Mouse (Mus musculus) midbrain, embryonic 10.5 days (tissue): ENCODE measurements around the gene Olfr145. TPM values are rescaled to one million over a fixed set of nuclear protein-coding genes. Genes with fewer than 3 reads are reported as not detected.

ENCODE experiments used
- DNase-seq: peaks from one replicate; pipeline ENCODE4 v3.0.0-alpha.2; 2017; ENCODE audit warnings: low spot score
- H3K27ac ChIP-seq: fragments of 300-500 bp; sonication (generic); replicated peaks from 2 replicates; pipeline ENCODE4 v1.5.1; 2016; ENCODE audit warnings: mild to moderate bottlenecking
- H3K27me3 ChIP-seq: fragments of 300-500 bp; sonication (generic); 2 replicates; pipeline ENCODE4 v1.6.1; 2016; ENCODE audit warnings: low read depth, mild to moderate bottlenecking; ENCODE audit not compliant: poor library complexity, severe bottlenecking
- H3K36me3 ChIP-seq: fragments of 300-500 bp; sonication (generic); 2 replicates; pipeline ENCODE4 v1.6.1; 2016; ENCODE audit warnings: mild to moderate bottlenecking, moderate library complexity
- H3K4me1 ChIP-seq: fragments of 300-500 bp; sonication (generic); 2 replicates; pipeline ENCODE4 v1.6.1; 2016
- H3K4me3 ChIP-seq: fragments of 300-500 bp; sonication (generic); 2 replicates; pipeline ENCODE4 v1.5.1; 2016; ENCODE audit warnings: mild to moderate bottlenecking, moderate library complexity
- H3K9me3 ChIP-seq: fragments of 300-500 bp; sonication (generic); replicated peaks from 2 replicates; pipeline ENCODE4 v1.6.1; 2016; ENCODE audit warnings: mild to moderate bottlenecking
- WGBS: fragments of 180-500 bp; shearing (Covaris S2); methylation state at CpG from one replicate; pipeline ENCODE4 v1.1.7; 2016; 5-methylcytosine and 5-hydroxymethylcytosine counted together
- polyA plus RNA-seq: library from polyadenylated mRNA; unstranded; fragments of >200 nt; fragmentation: Nextera tagmentation; extraction: Ambion mirVana; gene quantifications from 2 replicates; pipeline ENCODE4 v1.2.1, GENCODE M21; 2016

Olfr145 gene
- polyA plus RNA-seq, 1 experiment from 2014 or later: not detected

- WGBS: 67% methylated on average over 3 of the region's 3 CpGs
- H3K36me3 ChIP-seq: no peaks in the 10 kb centered on the region
- no peaks in the 10 kb centered on the region for H3K27me3 ChIP-seq
- H3K4me3 ChIP-seq: no peak overlapping the region
- H3K9me3 ChIP-seq: no peaks in the 10 kb centered on the region
- DNase-seq: no peak
- no peak overlapping the region for H3K27ac ChIP-seq
- H3K4me1 ChIP-seq: no peaks in the 10 kb centered on the region
These were observed 29.8 kb downstream of the Olfr145 start for GRCm38 (mm10) chr9:37926019-37927013.

GRCm38 (mm10) chr9:37932519-37932918 is 36.0 kb downstream of the Olfr145 start:
- WGBS: 8% methylated on average over 11 of the region's 11 CpGs
- peak; percentile 51 for DNase-seq
- no peaks in the 10 kb centered on the region for H3K9me3 ChIP-seq
- no peaks in the 10 kb centered on the region for H3K36me3 ChIP-seq
- H3K27me3 ChIP-seq: no peaks in the 10 kb centered on the region
- H3K4me1 ChIP-seq: no peaks in the 10 kb centered on the region
- H3K27ac ChIP-seq: no peak overlapping the region
- no peak overlapping the region for H3K4me3 ChIP-seq

GRCm38 (mm10) chr9:37934146-37934545 is 37.6 kb downstream of the Olfr145 start:
- Histone ChIP-seq H3K9me3 (no peaks in the 10 kb centered on the region), H3K4me1 (no peaks in the 10 kb centered on the region), H3K27ac (no peak overlapping the region), H3K27me3 (no peaks in the 10 kb centered on the region), H3K36me3 (no peaks in the 10 kb centered on the region), H3K4me3 (no peak overlapping the region)
- DNase-seq: no peak

DNA sequence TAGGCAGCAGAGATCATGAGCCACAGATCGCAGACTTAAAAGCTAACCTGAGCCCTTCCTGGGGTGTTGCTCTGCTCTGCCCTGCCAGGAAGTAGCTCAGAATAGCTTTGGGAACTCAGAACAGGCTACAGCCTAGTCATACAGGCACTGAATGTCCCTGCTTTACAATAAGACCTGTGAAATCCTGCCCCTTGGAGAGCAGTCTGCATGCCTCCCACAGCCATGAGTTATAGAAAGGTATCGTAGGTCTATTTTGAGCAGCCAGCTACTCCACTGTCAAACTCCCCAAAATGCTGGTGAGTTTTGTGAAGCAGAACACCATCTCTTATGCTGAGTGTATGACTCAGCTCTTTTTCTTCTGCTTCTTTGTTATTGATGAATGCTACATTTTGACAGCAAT is 44.6 kb downstream of the Olfr145 start:
- 97% methylated on average over 2 of the region's 2 CpGs for WGBS
- Histone ChIP-seq H3K9me3 (no peaks in the 10 kb centered on the region), H3K36me3 (no peaks in the 10 kb centered on the region), H3K27me3 (no peaks in the 10 kb centered on the region), H3K4me1 (no peaks in the 10 kb centered on the region), H3K4me3 (no peak overlapping the region), H3K27ac (no peak overlapping the region)
- DNase-seq: no peak

Other genes starting within 250 kb of the Olfr145 start
- gene Tbrg1, start 239.4 kb upstream of the Olfr145 start, polyA plus RNA-seq: 133 and 142 TPM in 2 replicates
- 0.17 and 0.22 TPM in 2 replicates for gene Panx3, start 227.5 kb upstream of the Olfr145 start, polyA plus RNA-seq
- not detected in 2 replicates for gene Olfr160, start 180.5 kb upstream of the Olfr145 start, polyA plus RNA-seq
- not detected in 2 replicates for gene Olfr874, start 151.6 kb upstream of the Olfr145 start, polyA plus RNA-seq
- not detected in 2 replicates for gene Olfr875, start 124.9 kb upstream of the Olfr145 start, polyA plus RNA-seq
- not detected in 2 replicates for gene Olfr876, start 93.7 kb upstream of the Olfr145 start, polyA plus RNA-seq
- not detected in 2 replicates for gene Olfr877, start 42.5 kb upstream of the Olfr145 start, polyA plus RNA-seq
- gene Olfr878, start 21.1 kb downstream of the Olfr145 start, polyA plus RNA-seq: not detected in 2 replicates
- not detected in 2 replicates for gene Olfr881, start 95.1 kb downstream of the Olfr145 start, polyA plus RNA-seq
- not detected in 2 replicates for gene Olfr883, start 129.1 kb downstream of the Olfr145 start, polyA plus RNA-seq
- gene Olfr884, start 149.8 kb downstream of the Olfr145 start, polyA plus RNA-seq: not detected in 2 replicates
- gene Olfr885, start 164.6 kb downstream of the Olfr145 start, polyA plus RNA-seq: not detected in 2 replicates
- not detected in 2 replicates for gene Olfr887, start 187.3 kb downstream of the Olfr145 start, polyA plus RNA-seq
- gene Olfr888, start 211.4 kb downstream of the Olfr145 start, polyA plus RNA-seq: not detected in 2 replicates
- 0.11 and 0.16 TPM in 2 replicates for gene Olfr889, start 218.5 kb downstream of the Olfr145 start, polyA plus RNA-seq
- gene Olfr890, start 245.8 kb downstream of the Olfr145 start, polyA plus RNA-seq: not detected in 2 replicates